Mouse (Mus musculus) heart, embryonic 14.5 days (tissue): ENCODE measurements at regions not wholly inside any gene's neighbourhood (a gene's known extent, or its start where the extent isn't known, plus 50 kb on each side); places are given as distances from the start of the nearest gene placed in this dataset.

Experiments
- ATAC-seq: fragments of 200-750 bp; cut with Nextera tagmentation; 2 replicates; pipeline ENCODE4 v1.8.0; 2017; ENCODE audit warnings: low read depth, moderate TSS enrichment; ENCODE audit not compliant: insufficient number of reproducible peaks, insufficient read depth, low FRiP score
- H3K27ac ChIP-seq, 2 experiments: fragments of 200-500 bp in 1 of 2; fragments of 300-500 bp in 1 of 2; sonication (generic) in 1 of 2; replicated peaks in 1 of 2; 2 replicates each; pipeline ENCODE4 v1.5.1; 2012 to 2014; ENCODE audit warnings: low read depth in 2 of 2, low read length in 2 of 2, control low read depth in 1 of 2, mild to moderate bottlenecking in 1 of 2, mixed read lengths in 1 of 2; ENCODE audit not compliant: control insufficient read depth in 1 of 2, insufficient read depth in 1 of 2
- H3K27me3 ChIP-seq: fragments of 300-500 bp; sonication (generic); 2 replicates; pipeline ENCODE4 v1.6.1; 2014; ENCODE audit warnings: mild to moderate bottlenecking, low read length, control low read depth; ENCODE audit not compliant: control insufficient read depth, insufficient read depth
- H3K36me3 ChIP-seq: fragments of 300-500 bp; sonication (generic); 2 replicates; pipeline ENCODE4 v1.6.1; 2014; ENCODE audit warnings: mild to moderate bottlenecking, control low read depth, low read length, mixed read lengths; ENCODE audit not compliant: control insufficient read depth, insufficient read depth
- H3K4me1 ChIP-seq, 2 experiments: fragments of 200-500 bp in 1 of 2; fragments of 300-500 bp in 1 of 2; sonication (generic) in 1 of 2; 2 replicates each; pipeline ENCODE4 v1.6.1; 2012 to 2014; ENCODE audit warnings: low read length in 2 of 2, control low read depth in 1 of 2, mixed read lengths in 1 of 2; ENCODE audit not compliant: control insufficient read depth in 2 of 2, insufficient read depth in 2 of 2
- H3K4me2 ChIP-seq: fragments of 300-500 bp; sonication (generic); 2 replicates; pipeline ENCODE4 v1.6.1; 2014; ENCODE audit warnings: mild to moderate bottlenecking, low read length
- H3K4me3 ChIP-seq, 2 experiments: fragments of 200-500 bp in 1 of 2; fragments of 300-500 bp in 1 of 2; sonication (generic) in 1 of 2; 2 replicates each; pipeline ENCODE4 v1.5.1; 2012 to 2014; ENCODE audit warnings: low read length in 2 of 2, mild to moderate bottlenecking in 2 of 2, control low read depth in 1 of 2, low read depth in 1 of 2, moderate library complexity in 1 of 2; ENCODE audit not compliant: control insufficient read depth in 1 of 2, insufficient read depth in 1 of 2
- H3K9ac ChIP-seq: fragments of 300-500 bp; sonication (generic); 2 replicates; pipeline ENCODE4 v1.6.1; 2014; ENCODE audit warnings: mild to moderate bottlenecking, low read length
- H3K9me3 ChIP-seq: fragments of 300-500 bp; sonication (generic); 2 replicates; pipeline ENCODE4 v1.6.1; 2016; ENCODE audit warnings: low read length, control low read depth; ENCODE audit not compliant: control insufficient read depth
- WGBS: fragments of 180-500 bp; shearing (Covaris S2); extraction: QIAGEN DNeasy Blood & Tissue Kit; methylation state at CpG from one replicate; pipeline ENCODE4 v1.1.7; 2014; 5-methylcytosine and 5-hydroxymethylcytosine counted together

DNA sequence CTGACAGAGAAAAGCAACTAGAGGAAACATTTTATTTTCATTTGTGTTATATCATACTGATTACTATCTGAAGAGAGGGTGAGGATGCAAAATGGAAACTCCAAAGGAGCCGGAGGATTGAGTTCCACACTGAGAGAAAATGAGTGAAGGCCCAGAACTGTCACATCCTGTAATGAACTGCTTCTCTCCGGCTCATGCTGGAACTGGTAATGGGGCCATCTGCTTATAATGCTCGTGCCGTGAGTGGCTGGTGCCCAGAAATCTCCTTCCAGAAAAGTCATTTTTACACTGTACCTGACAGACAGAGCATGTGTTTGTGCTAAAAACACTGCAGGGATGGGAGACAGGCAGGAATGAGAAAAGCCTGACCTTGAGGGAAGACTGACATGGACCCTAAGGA is 483.5 kb upstream of the Pkdcc start:
- H3K36me3 ChIP-seq: no peaks in the 10 kb centered on the region
- 83% methylated on average over 4 of the region's 4 CpGs for WGBS
- no peaks in the 10 kb centered on the region for H3K4me1 ChIP-seq
- ATAC-seq: no peak
- no peak overlapping the region for H3K9ac ChIP-seq
- H3K27ac ChIP-seq: no peak overlapping the region
- no peak overlapping the region for H3K4me3 ChIP-seq
- H3K27me3 ChIP-seq: no peaks in the 10 kb centered on the region
- H3K4me2 ChIP-seq: no peak overlapping the region
- no peaks in the 10 kb centered on the region for H3K9me3 ChIP-seq

DNA sequence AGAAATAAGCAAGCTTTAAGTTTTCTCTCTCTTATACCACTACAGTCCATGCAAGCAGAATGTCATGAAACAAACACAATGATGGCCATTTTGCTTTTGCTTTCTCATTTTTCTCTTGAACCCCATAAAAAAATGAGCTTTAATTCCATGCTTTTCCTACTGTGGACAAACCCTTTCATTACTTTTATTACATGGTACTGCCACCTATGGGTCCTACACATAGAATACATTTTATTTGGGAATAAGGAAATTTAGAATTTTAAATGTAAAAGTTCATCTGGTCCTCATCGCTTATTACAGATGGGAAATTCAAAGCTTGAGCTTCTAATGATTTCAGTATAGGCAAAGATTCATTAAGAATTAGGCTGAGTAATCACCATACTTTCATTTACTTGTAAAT is 472.6 kb upstream of the Pkdcc start:
- H3K27ac ChIP-seq: no peak overlapping the region
- no peaks in the 10 kb centered on the region for H3K9me3 ChIP-seq
- no peak overlapping the region for H3K4me3 ChIP-seq
- no peak for ATAC-seq
- no peak overlapping the region for H3K9ac ChIP-seq
- no peaks in the 10 kb centered on the region for H3K4me1 ChIP-seq
- H3K4me2 ChIP-seq: no peak overlapping the region
- H3K27me3 ChIP-seq: no peaks in the 10 kb centered on the region
- WGBS: 86% methylated on average over 1 of the region's 1 CpGs
- H3K36me3 ChIP-seq: no peaks in the 10 kb centered on the region

DNA sequence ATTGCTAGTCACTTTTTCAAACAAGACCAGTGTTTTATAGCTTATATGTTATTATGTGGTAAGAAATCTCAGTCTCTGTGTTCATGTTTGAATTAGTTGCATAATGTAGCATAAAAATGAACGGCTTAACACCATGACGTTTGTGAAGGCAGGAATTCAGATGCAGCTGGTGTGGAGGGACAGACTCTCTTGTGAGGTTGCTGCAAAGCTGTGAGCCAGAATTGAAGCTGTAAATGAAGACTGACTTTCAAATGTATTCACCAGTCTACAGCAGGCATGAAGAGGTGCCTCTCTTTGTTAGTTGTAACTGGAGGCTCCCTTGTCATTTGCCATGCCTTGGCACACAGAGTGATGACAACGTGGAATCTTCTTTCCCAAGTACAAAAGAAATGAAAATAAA is 457.7 kb upstream of the Pkdcc start:
- H3K9me3 ChIP-seq: no peaks in the 10 kb centered on the region
- whole genome bisulfite sequencing: 77% methylated on average over 3 of the region's 3 CpGs
- no peaks in the 10 kb centered on the region for H3K27me3 ChIP-seq
- no peak overlapping the region for H3K4me3 ChIP-seq
- no peak for ATAC-seq
- H3K4me1 ChIP-seq: no peaks in the 10 kb centered on the region
- no peaks in the 10 kb centered on the region for H3K36me3 ChIP-seq
- no peak overlapping the region for H3K27ac ChIP-seq
- H3K4me2 ChIP-seq: no peak overlapping the region
- no peak overlapping the region for H3K9ac ChIP-seq

DNA sequence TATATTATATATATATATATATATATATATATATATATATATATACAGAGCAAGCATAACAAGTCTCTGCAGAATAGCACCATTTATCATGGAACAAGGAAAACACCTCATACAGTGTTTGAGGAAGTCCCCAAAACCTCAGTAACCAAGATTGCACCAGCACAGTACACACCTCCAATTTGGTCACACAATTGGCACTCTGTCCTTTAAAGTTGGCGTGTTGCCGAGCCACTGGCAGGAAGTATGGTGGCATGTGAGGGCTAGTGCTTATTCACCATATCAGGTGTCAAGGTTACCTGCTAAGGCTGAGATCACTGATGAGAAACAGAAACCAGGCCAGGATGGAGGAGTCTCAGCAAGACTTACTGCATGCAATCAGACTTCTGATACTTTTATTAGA is 436.0 kb upstream of the Pkdcc start:
- 78% methylated on average over 2 of the region's 2 CpGs for WGBS
- H3K27ac ChIP-seq: no peak overlapping the region
- ATAC-seq: no peak

DNA sequence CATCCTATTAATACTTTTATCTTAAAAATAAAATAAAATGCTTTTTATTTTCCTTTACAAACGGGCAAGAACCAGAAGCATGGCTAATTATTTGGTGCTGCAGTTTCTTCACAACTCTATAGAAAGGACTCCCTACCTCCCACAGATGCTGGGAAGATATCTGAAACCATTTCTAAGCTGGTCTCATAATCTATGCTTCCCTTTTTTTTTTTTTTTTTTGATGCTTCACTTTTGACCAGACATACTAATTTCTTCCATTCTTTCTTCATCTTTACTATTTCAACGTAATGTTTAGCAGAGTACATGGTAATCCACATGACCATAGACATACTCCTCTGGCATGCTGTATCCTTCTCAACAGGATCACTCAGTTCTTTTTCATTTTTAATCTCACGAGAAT is 393.0 kb upstream of the Pkdcc start:
- no peak for ATAC-seq
- H3K27ac ChIP-seq: no peak overlapping the region
- H3K36me3 ChIP-seq: no peaks in the 10 kb centered on the region
- H3K4me3 ChIP-seq: no peak overlapping the region
- H3K9me3 ChIP-seq: peaks cover 2% of the 10 kb centered on the region; the same call in 1 of the 2 replicates
- WGBS: 57% methylated on average over 3 of the region's 3 CpGs
- no peak overlapping the region for H3K4me2 ChIP-seq
- H3K27me3 ChIP-seq: no peaks in the 10 kb centered on the region
- no peak overlapping the region for H3K9ac ChIP-seq
- no peaks in the 10 kb centered on the region for H3K4me1 ChIP-seq

More for the DNA sequence above, 436.0 kb upstream of the Pkdcc start:
- Histone ChIP-seq H3K27me3 (no peaks in the 10 kb centered on the region), H3K4me2 (no peak overlapping the region), H3K36me3 (no peaks in the 10 kb centered on the region), H3K4me1 (no peaks in the 10 kb centered on the region), H3K4me3 (no peak overlapping the region), H3K9me3 (no peaks in the 10 kb centered on the region), H3K9ac (no peak overlapping the region)

DNA sequence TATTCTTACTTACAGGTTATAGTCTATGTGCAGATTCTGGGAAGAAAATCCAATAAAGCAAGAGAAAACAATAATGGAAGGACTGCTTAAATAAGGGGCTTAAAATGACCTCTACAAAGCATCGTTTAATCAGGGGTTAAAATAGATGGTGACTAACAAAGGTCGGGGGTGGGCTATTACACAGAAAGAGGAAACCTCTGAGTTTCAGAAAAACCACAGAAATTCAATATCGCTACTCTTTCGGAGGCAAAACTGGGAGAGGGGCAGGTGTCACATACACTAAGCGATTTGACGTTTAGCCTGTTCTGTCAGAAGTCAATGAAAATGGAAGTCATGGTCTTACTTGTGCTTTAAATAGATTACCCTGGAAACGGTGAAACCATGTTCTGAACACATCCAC is 391.0 kb upstream of the Pkdcc start:
- H3K4me3 ChIP-seq: no peak overlapping the region
- H3K4me1 ChIP-seq: no peaks in the 10 kb centered on the region
- WGBS: 75% methylated on average over 7 of the region's 7 CpGs
- ATAC-seq: no peak
- no peaks in the 10 kb centered on the region for H3K36me3 ChIP-seq
- peaks cover 2% of the 10 kb centered on the region; the same call in 1 of the 2 replicates for H3K9me3 ChIP-seq
- no peak overlapping the region for H3K9ac ChIP-seq
- no peaks in the 10 kb centered on the region for H3K27me3 ChIP-seq
- H3K27ac ChIP-seq: no peak overlapping the region
- H3K4me2 ChIP-seq: no peak overlapping the region

DNA sequence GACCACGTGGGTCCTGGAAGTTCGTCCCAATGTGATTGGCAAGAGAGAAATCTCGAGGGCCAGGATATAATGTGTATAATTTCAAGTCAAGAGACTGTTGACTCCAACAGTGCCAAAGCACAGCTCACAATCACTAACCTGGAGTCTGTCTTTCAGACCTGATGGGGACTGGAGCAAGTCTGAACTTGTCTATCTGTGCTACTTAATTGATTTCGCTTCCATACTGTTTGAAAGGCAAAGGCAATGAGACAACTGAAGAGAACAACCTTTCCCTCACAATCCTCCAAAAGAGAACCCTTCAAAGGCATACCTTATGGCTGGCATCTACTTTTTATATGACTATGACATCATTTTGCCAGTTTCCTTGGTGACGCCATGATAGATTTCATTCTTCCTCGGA is 390.5 kb upstream of the Pkdcc start:
- 82% methylated on average over 6 of the region's 6 CpGs for WGBS
- no peak for ATAC-seq
- H3K4me2 ChIP-seq: no peak overlapping the region
- H3K36me3 ChIP-seq: no peaks in the 10 kb centered on the region
- H3K4me1 ChIP-seq: no peaks in the 10 kb centered on the region
- no peak overlapping the region for H3K27ac ChIP-seq
- H3K4me3 ChIP-seq: no peak overlapping the region
- H3K27me3 ChIP-seq: no peaks in the 10 kb centered on the region
- H3K9ac ChIP-seq: no peak overlapping the region
- peaks cover 2% of the 10 kb centered on the region; the same call in 1 of the 2 replicates for H3K9me3 ChIP-seq

DNA sequence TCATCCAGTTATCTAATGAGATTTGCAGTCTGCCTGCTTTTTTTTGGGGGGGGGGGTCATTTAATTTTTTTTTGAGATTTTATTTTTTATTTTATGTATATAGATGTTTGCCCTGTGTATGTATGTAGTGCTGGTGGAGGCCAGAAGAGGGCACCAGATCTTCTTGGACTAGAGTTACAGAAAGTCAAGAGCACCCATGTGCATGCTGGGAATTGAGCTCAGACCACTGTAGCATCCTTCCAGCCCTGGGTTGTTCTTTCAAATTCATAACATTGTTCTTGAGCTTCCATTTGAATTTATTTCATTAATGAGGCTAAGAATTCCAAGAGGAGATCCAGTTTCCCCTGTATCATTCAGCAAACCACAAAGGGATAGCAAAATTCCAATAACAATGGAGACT is 387.9 kb upstream of the Pkdcc start:
- Histone ChIP-seq H3K4me2 (no peak overlapping the region), H3K27ac (no peak overlapping the region), H3K27me3 (no peaks in the 10 kb centered on the region), H3K9me3 (peaks cover 2% of the 10 kb centered on the region; the same call in 1 of the 2 replicates), H3K9ac (no peak overlapping the region), H3K4me1 (no peaks in the 10 kb centered on the region), H3K4me3 (no peak overlapping the region), H3K36me3 (no peaks in the 10 kb centered on the region)
- no peak for ATAC-seq
